ENCODE assay signal across 18 mouse cellular contexts in the genomic region with DNA sequence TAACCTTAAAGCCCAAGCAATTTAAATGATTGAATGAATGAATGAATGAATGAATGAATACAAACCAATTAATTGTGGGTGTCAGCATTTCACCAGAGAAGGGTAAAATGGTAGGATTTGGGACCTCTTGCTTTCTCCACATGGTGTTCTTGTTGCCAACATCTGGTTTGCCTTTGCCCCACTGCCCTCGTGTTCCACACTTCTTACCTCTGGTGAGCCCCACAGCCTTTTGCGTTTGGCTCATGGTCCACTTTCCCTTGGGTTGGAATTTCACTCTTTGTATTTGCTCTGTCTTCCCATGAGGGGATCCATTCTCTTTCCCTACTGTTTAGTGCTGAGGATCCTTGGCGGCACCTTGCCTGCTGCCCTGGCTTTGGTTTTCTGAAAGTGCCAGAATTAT.
DNase-seq lines count a peak whose midpoint lies in the region; ATAC-seq and TF ChIP-seq lines count a peak whose summit lies in the region.
"Had no signal": no experiment of that assay in that cellular context is flagged by ENCODE, and none has a peak within 500 bp of the region (broad histone marks: within the 10 kb centered on the region; RNA-seq: fewer than 3 reads in every experiment).

No protein-coding gene starts in this region.

- H3K9ac ChIP-seq in MEL (ENCODE audit: control insufficient read depth, low read depth, low read length, poor library complexity, severe bottlenecking): no peak overlapping the region
- no peak overlapping the region for H3K9ac ChIP-seq in liver, embryonic 14.5 days (replicated peaks)
- no peak overlapping the region for H3K9ac ChIP-seq in stomach, postnatal 0 days (ENCODE audit: low read length)
- H3K9ac ChIP-seq: forebrain, embryonic 13.5 days; heart, embryonic 12.5 days; midbrain, embryonic 13.5 days had no signal

- H3K27me3 ChIP-seq in kidney, adult 2 months (replicated peaks; ENCODE audit: control insufficient read depth, insufficient read depth, low read length): no peaks in the 10 kb centered on the region
- no peaks in the 10 kb centered on the region for H3K27me3 ChIP-seq in MEL (ENCODE audit: control insufficient read depth in 1 of 2, insufficient read depth in 2 of 2, low read length in 2 of 2)
- no peaks in the 10 kb centered on the region for H3K27me3 ChIP-seq in liver, embryonic 14.5 days (ENCODE audit: control insufficient read depth, insufficient read depth, low read length)
- H3K27me3 ChIP-seq in stomach, postnatal 0 days (ENCODE audit: control insufficient read depth, insufficient read depth, low read length): no peaks in the 10 kb centered on the region
- H3K27me3 ChIP-seq: forebrain, embryonic 13.5 days; heart, embryonic 12.5 days; midbrain, embryonic 13.5 days had no signal

- H3K27ac ChIP-seq in kidney, adult 2 months (ENCODE audit: insufficient read depth, low read depth, low read length): peak overlapping the region; percentile 64
- peak overlapping the region; percentile 99 for H3K27ac ChIP-seq in MEL (ENCODE audit: control insufficient read depth, low read depth, low read length)
- peak overlapping the region; percentile 46 for H3K27ac ChIP-seq in liver, embryonic 14.5 days
- no peak overlapping the region for H3K27ac ChIP-seq in stomach, postnatal 0 days (replicated peaks)
- H3K27ac ChIP-seq: forebrain, embryonic 13.5 days; limb, embryonic 10.5 days; midbrain, embryonic 13.5 days had no signal

- no peak for TF ChIP-seq POLR2A in kidney, adult 2 months (IDR thresholded peaks at IDR 0.05; ENCODE audit: low read depth, low read length)
- no peak for TF ChIP-seq POLR2A in MEL (IDR thresholded peaks at IDR 0.05; ENCODE audit: control insufficient read depth in 1 of 2, insufficient read depth in 1 of 2, low read depth in 1 of 2, low read length in 2 of 2, poor library complexity in 1 of 2)

- 52% methylated on average over 3 of the region's 3 CpGs for WGBS in kidney, adult 2 months
- WGBS in liver, embryonic 14.5 days (ENCODE audit: insufficient replicate concordance): 62% methylated on average over 3 of the region's 3 CpGs
- WGBS in stomach, postnatal 0 days: 69% methylated on average over 3 of the region's 3 CpGs

- no peak for TF ChIP-seq RAD21 in MEL (IDR thresholded peaks at IDR 0.05; ENCODE audit: low read depth, low read length)

- no peaks in the 10 kb centered on the region for H3K36me3 ChIP-seq in kidney, adult 2 months (ENCODE audit: control insufficient read depth, insufficient read depth, low read length)
- peaks cover 0 to 92% of the 10 kb centered on the region in 2 experiments; a peak in 3 of 4 replicates for H3K36me3 ChIP-seq in MEL (ENCODE audit: control insufficient read depth in 1 of 2, insufficient read depth in 2 of 2, low read length in 2 of 2)
- H3K36me3 ChIP-seq in liver, embryonic 14.5 days (replicated peaks; ENCODE audit: control insufficient read depth, insufficient read depth, low read depth): no peaks in the 10 kb centered on the region
- H3K36me3 ChIP-seq in stomach, postnatal 0 days (ENCODE audit: control insufficient read depth, insufficient read depth, low read length): no peaks in the 10 kb centered on the region
- H3K36me3 ChIP-seq: heart, embryonic 12.5 days; limb, embryonic 10.5 days; midbrain, embryonic 13.5 days had no signal

- no peak overlapping the region for H3K4me2 ChIP-seq in liver, embryonic 14.5 days (ENCODE audit: low read depth)
- H3K4me2 ChIP-seq in stomach, postnatal 0 days (replicated peaks; ENCODE audit: low read depth): no peak overlapping the region
- H3K4me2 ChIP-seq: forebrain, embryonic 13.5 days; heart, embryonic 12.5 days; midbrain, embryonic 13.5 days had no signal

- H3K9me3 ChIP-seq in MEL (replicated peaks; ENCODE audit: insufficient read depth, low read length): no peaks in the 10 kb centered on the region
- H3K9me3 ChIP-seq in liver, embryonic 14.5 days (ENCODE audit: control insufficient read depth, low read length): no peaks in the 10 kb centered on the region
- no peaks in the 10 kb centered on the region for H3K9me3 ChIP-seq in stomach, postnatal 0 days (ENCODE audit: control insufficient read depth, low read length)
- H3K9me3 ChIP-seq: forebrain, embryonic 13.5 days; heart, embryonic 12.5 days; limb, embryonic 10.5 days; midbrain, embryonic 13.5 days had no signal

- TF ChIP-seq CTCF in kidney, adult 2 months (conservative IDR thresholded peaks at IDR 0.05; ENCODE audit: insufficient read depth, insufficient read length, low read depth, low read length): no peak
- no peak for TF ChIP-seq CTCF in MEL (IDR thresholded peaks at IDR 0.05 in 2 of 3, conservative IDR thresholded peaks at IDR 0.05 in 1 of 3; ENCODE audit: control insufficient read depth in 1 of 3, insufficient read depth in 1 of 3, low read depth in 2 of 3, low read length in 3 of 3, poor library complexity in 1 of 3, severe bottlenecking in 1 of 3)
- no peak for TF ChIP-seq CTCF in liver, embryonic 14.5 days (IDR thresholded peaks at IDR 0.05; ENCODE audit: low read depth)
- no peak for TF ChIP-seq CTCF in stomach, postnatal 0 days (IDR thresholded peaks at IDR 0.05; ENCODE audit: low read depth)

- no peak overlapping the region for H3K4me3 ChIP-seq in kidney, adult 2 months (ENCODE audit: insufficient read depth, low read depth, low read length)
- no peak overlapping the region for H3K4me3 ChIP-seq in MEL (ENCODE audit: control insufficient read depth in 1 of 2, insufficient read depth in 1 of 2, low read depth in 2 of 2, low read length in 2 of 2)
- no peak overlapping the region for H3K4me3 ChIP-seq in liver, embryonic 14.5 days (ENCODE audit: insufficient read depth in 1 of 2, low read depth in 2 of 2, low read length in 2 of 2)
- no peak overlapping the region for H3K4me3 ChIP-seq in stomach, postnatal 0 days (ENCODE audit: low read depth, low read length)
- H3K4me3 ChIP-seq: forebrain, embryonic 13.5 days; heart, embryonic 12.5 days; limb, embryonic 10.5 days; midbrain, embryonic 13.5 days had no signal

- no peak for ATAC-seq in liver, embryonic 14.5 days (ENCODE audit: insufficient read depth)
- ATAC-seq in stomach, postnatal 0 days (ENCODE audit: low FRiP score, low TSS enrichment): no peak
- ATAC-seq: forebrain, embryonic 13.5 days; midbrain, embryonic 13.5 days had no signal

- H3K79me2 ChIP-seq in MEL (ENCODE audit: control insufficient read depth, insufficient read depth, low read length, poor library complexity): peaks cover 49% of the 10 kb centered on the region

- no peak for TF ChIP-seq EP300 in MEL (IDR thresholded peaks at IDR 0.05; ENCODE audit: low read depth in 1 of 2, low read length in 2 of 2)
- TF ChIP-seq EP300 in liver, embryonic 14.5 days (IDR thresholded peaks at IDR 0.05; ENCODE audit: low read depth): no peak
- TF ChIP-seq EP300 in stomach, postnatal 0 days (optimal IDR thresholded peaks at IDR 0.05): no peak

- DNase-seq in adrenal gland, adult 2 months: peak; percentile 25
- DNase-seq in adrenal gland, postnatal 4 days (ENCODE audit: low spot score in 2 of 2): no peak
- DNase-seq in kidney, adult 2 months: peak; percentile 64
- DNase-seq in kidney, postnatal 10 days: no peak
- no peak for DNase-seq in MEL (ENCODE audit: low read depth, low spot score)
- no peak for DNase-seq in liver, embryonic 14.5 days (ENCODE audit: low read depth in 3 of 3, low spot score in 3 of 3)
- no peak for DNase-seq in stomach, postnatal 0 days (ENCODE audit: low spot score)
- DNase-seq in lung, postnatal 25 days (ENCODE audit: low spot score): no peak
- DNase-seq: cerebellum, adult 8-10 months; cerebellum, postnatal 36 days; embryo, embryonic 11 days; heart, postnatal 10 days; lung, adult 18-20 months; lung, postnatal 10 days had no signal

- H3K4me1 ChIP-seq in kidney, adult 2 months (ENCODE audit: control insufficient read depth, insufficient read depth, low read length): peaks cover 72% of the 10 kb centered on the region
- peaks cover 47 to 83% of the 10 kb centered on the region in 2 experiments for H3K4me1 ChIP-seq in MEL (ENCODE audit: control insufficient read depth in 1 of 2, insufficient read depth in 2 of 2, low read length in 2 of 2)
- H3K4me1 ChIP-seq in liver, embryonic 14.5 days (replicated peaks; ENCODE audit: control insufficient read depth in 2 of 2, insufficient read depth in 2 of 2, low read length in 1 of 2): peaks cover 78 to 90% of the 10 kb centered on the region in 2 experiments
- peaks cover 17% of the 10 kb centered on the region for H3K4me1 ChIP-seq in stomach, postnatal 0 days (replicated peaks; ENCODE audit: control insufficient read depth, insufficient read depth)
- H3K4me1 ChIP-seq: forebrain, embryonic 13.5 days had no signal

TF ChIP-seq in MEL, 35 proteins besides CTCF, POLR2A, EP300 and RAD21:
- TF ChIP-seq RCOR1 (IDR thresholded peaks at IDR 0.05; ENCODE audit: low read depth, low read length) (no peak), POLR2AphosphoS2 (IDR thresholded peaks at IDR 0.05; ENCODE audit: low read length) (no peak), ZMIZ1 (IDR thresholded peaks at IDR 0.05; ENCODE audit: low read depth, low read length) (no peak), ETS1 (IDR thresholded peaks at IDR 0.05; ENCODE audit: low read depth, low read length) (no peak), MYC (IDR thresholded peaks at IDR 0.05; ENCODE audit: low read depth, low read length) (no peak), SIN3A (IDR thresholded peaks at IDR 0.05; ENCODE audit: low read length) (no peak), USF1 (IDR thresholded peaks at IDR 0.05; ENCODE audit: low read depth, low read length) (no peak), GATA1 (IDR thresholded peaks at IDR 0.05; ENCODE audit: low read depth, low read length) (no peak), E2F4 (IDR thresholded peaks at IDR 0.05; ENCODE audit: borderline replicate concordance, low read depth, low read length) (no peak), UBTF (IDR thresholded peaks at IDR 0.05; ENCODE audit: borderline replicate concordance, insufficient read depth, low read depth, low read length) (no peak), NRF1 (IDR thresholded peaks at IDR 0.05; ENCODE audit: insufficient read depth, low read depth, low read length, poor library complexity, severe bottlenecking) (no peak), MAX (IDR thresholded peaks at IDR 0.05; ENCODE audit: low read length) (no peak), MEF2A (IDR thresholded peaks at IDR 0.05; ENCODE audit: extremely low read depth, insufficient replicate concordance, low read depth, low read length, poor library complexity, severe bottlenecking) (no peak), SMC3 (IDR thresholded peaks at IDR 0.05; ENCODE audit: low read depth, low read length) (no peak), MAFK (IDR thresholded peaks at IDR 0.05; ENCODE audit: borderline replicate concordance, low read depth, low read length) (no peak), USF2 (IDR thresholded peaks at IDR 0.05; ENCODE audit: borderline replicate concordance in 1 of 2, insufficient read depth in 1 of 2, low read depth in 1 of 2, low read length in 2 of 2) (no peak), ELF1 (IDR thresholded peaks at IDR 0.05; ENCODE audit: low read depth, low read length) (no peak), KAT2A (conservative IDR thresholded peaks at IDR 0.05; ENCODE audit: low read depth, low read length) (no peak), HCFC1 (IDR thresholded peaks at IDR 0.05; ENCODE audit: low read depth, low read length) (no peak)

Comparison
In these comparisons a context has a peak if more than half of its experiments do, and no peak if none do; other contexts are left out.
1. DNase-seq: peak in adrenal gland, adult 2 months (single experiment) and kidney, adult 2 months (single experiment); none in adrenal gland, postnatal 4 days (0 of 2), kidney, postnatal 10 days (single experiment), MEL (single experiment), liver, embryonic 14.5 days (0 of 3), stomach, postnatal 0 days (single experiment) and lung, postnatal 25 days (single experiment).